Mouse (Mus musculus) heart, postnatal 14 days (tissue): ENCODE data around the gene Cdc42se1. TPM values are rescaled to one million over a fixed set of nuclear protein-coding genes. Genes with fewer than 3 reads are reported as not detected.
"Not testable (repeated sequence)": the region's sequence is repeated elsewhere in the genome, so short reads cannot be mapped to it uniquely, and the experiment has no call there.

Experiments
- DNase-seq, 2 experiments: peaks; one replicate each; pipeline ENCODE4 v3.0.0; 2021 to 2022
- intact Hi-C: fragments of 180-260 bp; cut with DNase I; formaldehyde crosslinking; loops from one replicate; pipeline ENCODE4 v1.15.1; 2025
- long read RNA-seq, 2 experiments: library from polyadenylated mRNA; stranded (forward); transcript quantifications; one replicate each; pipeline ENCODE4 v2.0.0; 2021
- total RNA-seq, 2 experiments: library from RNA; stranded (reverse); gene quantifications; 2 replicates each; pipeline ENCODE4 v1.2.3; 2021

Cdc42se1 gene
- 10 to 100 TPM; 31.9 to 33.6 TPM for total RNA-seq
- long read RNA-seq, experiment 1, transcript Cdc42se1-201 (5 exons, 2,805 nt): major isoform, 33 of 39 reads
- long read RNA-seq, experiment 1, partial matches to known transcripts: 1 of 39 reads
- long read RNA-seq, experiment 1, other reads (novel, unspliced or antisense): 5 of 39 reads
- long read RNA-seq, experiment 2, transcript Cdc42se1-201 (5 exons, 2,805 nt): major isoform, 17 of 21 reads
- long read RNA-seq, experiment 2, partial matches to known transcripts: 1 of 21 reads
- long read RNA-seq, experiment 2, other reads (novel, unspliced or antisense): 3 of 21 reads

- intact Hi-C loops: no loop called here
- peak; percentile 89 to 92 for DNase-seq
Measured at GRCm38 (mm10) chr3:95228148-95228893, at the start of gene Cdc42se1. TSS of gene Cdc42se1 (plus strand) at chr3:95228732.

GRCm38 (mm10) chr3:95178948-95179347 lies 49.6 kb upstream of the Cdc42se1 start:
- intact Hi-C loops: no loop called here
- no peak for DNase-seq

- intact Hi-C loops: no loop called here
- no peak for DNase-seq
Measured at GRCm38 (mm10) chr3:95179890-95180289, 48.6 kb upstream of the Cdc42se1 start.

GRCm38 (mm10) chr3:95181841-95182240 lies 46.7 kb upstream of the Cdc42se1 start:
- intact Hi-C loops: no loop called here

GRCm38 (mm10) chr3:95184796-95185577 lies 43.5 kb upstream of the Cdc42se1 start:
- DNase-seq: no peak
- intact Hi-C loops: no loop called here

More at GRCm38 (mm10) chr3:95181841-95182240, 46.7 kb upstream of the Cdc42se1 start:
- DNase-seq: no peak

GRCm38 (mm10) chr3:95186100-95186499 lies 42.4 kb upstream of the Cdc42se1 start:
- intact Hi-C loops: no loop called here
- DNase-seq: no peak

- intact Hi-C loops: no loop called here
- DNase-seq: no peak
Measured at GRCm38 (mm10) chr3:95186888-95187287, 41.6 kb upstream of the Cdc42se1 start.

GRCm38 (mm10) chr3:95194721-95195135 lies 33.8 kb upstream of the Cdc42se1 start:
- intact Hi-C loops: no loop called here

GRCm38 (mm10) chr3:95195772-95196171 lies 32.8 kb upstream of the Cdc42se1 start:
- intact Hi-C loops: no loop called here
- DNase-seq: no peak

More at GRCm38 (mm10) chr3:95194721-95195135, 33.8 kb upstream of the Cdc42se1 start:
- no peak for DNase-seq

GRCm38 (mm10) chr3:95199101-95199500 lies 29.4 kb upstream of the Cdc42se1 start:
- intact Hi-C loops: no loop called here
- DNase-seq: no peak

- no peak for DNase-seq
- intact Hi-C loops: no loop called here
Measured at GRCm38 (mm10) chr3:95200132-95200531, 28.4 kb upstream of the Cdc42se1 start.

- no peak for DNase-seq
- intact Hi-C loops: no loop called here
Measured at GRCm38 (mm10) chr3:95200562-95200961, 28.0 kb upstream of the Cdc42se1 start.

- intact Hi-C loops: no loop called here
- DNase-seq: no peak
Measured at GRCm38 (mm10) chr3:95203880-95204279, 24.7 kb upstream of the Cdc42se1 start.

GRCm38 (mm10) chr3:95208286-95208685 lies 20.2 kb upstream of the Cdc42se1 start:
- intact Hi-C loops: no loop called here

GRCm38 (mm10) chr3:95210585-95210984 lies 17.9 kb upstream of the Cdc42se1 start:
- intact Hi-C loops: no loop called here
- DNase-seq: no peak

More at GRCm38 (mm10) chr3:95208286-95208685, 20.2 kb upstream of the Cdc42se1 start:
- no peak for DNase-seq

- intact Hi-C loops, DNase-seq: not testable (repeated sequence)
Measured at GRCm38 (mm10) chr3:95212889-95213608, 15.5 kb upstream of the Cdc42se1 start.

- intact Hi-C loops: no loop called here
- DNase-seq: no peak
Measured at GRCm38 (mm10) chr3:95213609-95213975, 14.9 kb upstream of the Cdc42se1 start.

GRCm38 (mm10) chr3:95216655-95217254 lies 11.8 kb upstream of the Cdc42se1 start:
- DNase-seq: no peak
- intact Hi-C loops: loop anchor here (2.0 to 5.0 kb wide), 2 partner anchors 46 to 74 kb away; partner anchors contain the start of gene Tnfaip8l2

GRCm38 (mm10) chr3:95217255-95218134 lies 11.0 kb upstream of the Cdc42se1 start, which contains the start of gene Gabpb2:
TSS of gene Gabpb2 (minus strand) at chr3:95217916.
- DNase-seq: peak; percentile 98 to 99
- intact Hi-C loops: loop anchor here (2.0 to 5.0 kb wide), 2 partner anchors 45 to 75 kb away; partner anchors contain the start of gene Tnfaip8l2
